Mouse (Mus musculus): ENCODE results near the gene Fam81a.

Fam81a gene

GRCm38 (mm10) chr9:70142460-70142859, at the start of gene Fam81a:
Fam81a (minus strand) TSS chr9:70142560.
- DNase-seq (ENCODE audit: low spot score) = no peak

- DNase-seq (ENCODE audit: low spot score) = no peak
Measured at GRCm38 (mm10) chr9:70182639-70183038, 40.3 kb upstream of the Fam81a start.

GRCm38 (mm10) chr9:70181719-70182118, 39.4 kb upstream of the Fam81a start:
- DNase-seq (ENCODE audit: low spot score) = no peak

DNA sequence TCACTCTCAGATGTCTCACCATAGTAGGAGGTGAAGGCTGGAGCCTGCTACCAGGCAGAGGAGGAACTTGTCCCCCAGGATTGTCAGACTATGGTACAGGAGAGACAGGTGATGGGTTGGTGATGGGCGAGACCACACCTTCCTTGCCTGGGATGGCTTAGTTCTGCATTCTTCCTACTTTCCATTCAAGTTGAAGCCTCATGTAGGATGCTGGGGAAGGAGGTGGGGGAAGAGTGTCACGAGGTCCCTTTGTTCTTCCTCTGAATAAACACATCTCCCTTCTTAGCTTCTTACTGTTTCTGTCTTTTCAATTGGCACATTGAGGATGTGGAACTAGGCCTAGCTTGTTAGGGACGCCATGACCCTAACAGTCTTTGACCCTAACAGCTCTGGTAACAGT, 33.9 kb upstream of the Fam81a start:
- no peak for DNase-seq (ENCODE audit: low spot score)

GRCm38 (mm10) chr9:70174896-70175295, 32.5 kb upstream of the Fam81a start:
- DNase-seq (ENCODE audit: low spot score) = no peak

DNA sequence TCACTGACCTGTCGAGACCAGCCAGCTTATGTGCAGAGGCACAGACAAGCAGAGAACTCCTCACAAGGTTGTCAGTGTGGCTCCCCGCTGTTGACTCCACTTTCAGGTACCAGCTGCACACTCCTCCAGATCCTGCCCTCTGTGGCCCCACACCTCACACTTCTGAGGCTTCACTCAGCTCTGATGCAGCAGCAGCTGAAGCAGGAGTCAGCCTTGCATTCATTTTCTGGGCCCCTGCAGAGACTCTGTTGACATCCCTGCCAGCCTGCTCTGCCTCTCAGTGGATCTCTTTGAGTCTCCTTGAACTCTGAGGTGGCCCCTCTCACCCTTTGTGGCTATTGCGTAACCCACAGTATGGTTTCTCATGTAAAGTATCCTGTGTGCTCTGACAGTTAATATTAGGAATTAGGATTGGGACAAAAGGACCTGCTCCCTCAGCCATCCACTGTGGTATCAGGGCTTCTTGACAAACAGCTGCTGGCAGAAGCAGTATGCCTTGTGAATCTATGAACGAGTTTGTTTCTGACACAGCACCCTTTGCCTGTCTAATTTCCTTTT, 32.0 kb upstream of the Fam81a start:
- DNase-seq (ENCODE audit: low spot score) = no peak

DNA sequence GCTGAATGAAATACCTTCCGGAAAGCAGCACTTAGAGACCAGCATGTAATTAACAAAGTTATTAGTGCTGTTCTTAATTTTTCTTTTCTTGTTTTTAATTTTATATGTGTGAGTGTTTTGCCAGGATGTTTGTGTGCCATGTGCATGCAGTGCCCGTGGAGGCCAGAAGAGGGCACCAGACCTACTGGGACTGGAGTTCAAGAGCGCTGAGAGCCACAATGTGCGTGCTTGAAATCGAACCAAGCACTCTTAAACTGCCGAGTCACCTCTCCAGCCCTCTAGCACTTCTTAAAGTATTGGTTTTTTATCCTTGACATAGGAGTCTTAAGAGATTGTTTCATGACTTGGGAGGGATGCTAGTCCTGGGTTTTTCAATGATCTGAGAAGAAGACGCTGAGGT, 26.6 kb upstream of the Fam81a start:
- DNase-seq (ENCODE audit: low spot score) = no peak

DNA sequence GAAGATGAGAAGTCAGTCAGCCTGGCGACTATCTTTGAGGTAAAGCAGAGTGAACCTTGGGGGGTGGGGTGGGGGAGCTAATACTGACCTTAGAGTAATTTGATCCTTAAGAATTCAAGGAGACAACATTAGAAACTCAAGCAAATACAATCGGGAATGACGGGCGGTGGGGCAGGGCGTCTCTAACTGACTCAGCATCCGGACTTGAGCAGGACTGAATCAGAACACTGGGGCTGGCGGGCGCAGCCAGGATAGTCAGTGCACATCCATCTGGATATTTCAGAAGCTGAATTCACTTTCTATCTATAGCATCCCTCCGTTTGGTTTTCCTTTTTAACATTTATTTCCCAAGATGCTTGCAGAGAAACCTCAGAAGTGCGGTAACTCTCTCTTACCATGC, 17.7 kb upstream of the Fam81a start:
- no peak for DNase-seq (ENCODE audit: low spot score)

- DNase-seq (ENCODE audit: low spot score) = no peak
Measured at GRCm38 (mm10) chr9:70147618-70148017, 5.3 kb upstream of the Fam81a start.

DNA sequence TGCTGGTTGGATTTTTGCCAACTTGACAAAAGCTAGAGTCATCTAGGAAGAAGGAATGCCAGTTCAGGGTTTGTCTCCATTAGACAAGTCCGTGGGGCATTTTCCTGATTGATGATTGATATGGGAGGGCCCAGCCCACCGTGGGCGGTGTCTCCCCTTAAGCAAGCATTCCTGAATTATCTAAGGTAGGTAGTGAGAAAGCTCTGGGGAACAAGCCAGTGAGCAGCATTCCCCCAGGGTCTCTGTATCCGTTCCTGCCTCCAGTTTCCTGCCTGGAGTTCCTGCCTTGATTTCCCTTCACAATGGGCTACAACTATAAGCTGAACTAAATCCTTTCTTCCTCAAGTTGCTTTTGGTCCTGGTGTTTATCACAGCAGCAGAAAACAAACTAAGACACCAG, 3.1 kb upstream of the Fam81a start:
- DNase-seq (ENCODE audit: low spot score) = no peak

GRCm38 (mm10) chr9:70143326-70143725, 966 bp upstream of the Fam81a start:
- no peak for DNase-seq (ENCODE audit: low spot score)

GRCm38 (mm10) chr9:70141885-70142326, 454 bp downstream of the Fam81a start:
- DNase-seq (ENCODE audit: low spot score) = no peak

- peak; percentile 25 for DNase-seq (ENCODE audit: low spot score)
Measured at GRCm38 (mm10) chr9:70140871-70141796, 1.2 kb downstream of the Fam81a start.

DNA sequence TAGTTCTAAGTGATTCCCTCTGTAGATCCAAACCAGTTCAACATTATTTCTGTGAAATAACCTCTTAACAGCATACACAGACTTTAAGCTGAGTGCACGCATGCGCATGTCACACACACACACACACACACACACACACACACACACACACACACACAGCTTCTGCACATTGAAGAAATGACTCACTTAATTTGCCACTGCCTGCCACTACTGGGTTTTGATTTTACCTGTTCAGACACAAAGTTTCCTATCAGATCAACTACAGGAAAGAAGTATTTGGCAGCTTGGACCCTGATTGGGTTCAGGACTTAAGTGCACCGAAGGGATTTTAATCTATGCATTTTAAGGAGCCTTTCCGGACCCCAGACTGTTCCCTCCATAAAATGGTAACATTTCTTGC, 2.0 kb downstream of the Fam81a start:
- DNase-seq (ENCODE audit: low spot score) = no peak

DNA sequence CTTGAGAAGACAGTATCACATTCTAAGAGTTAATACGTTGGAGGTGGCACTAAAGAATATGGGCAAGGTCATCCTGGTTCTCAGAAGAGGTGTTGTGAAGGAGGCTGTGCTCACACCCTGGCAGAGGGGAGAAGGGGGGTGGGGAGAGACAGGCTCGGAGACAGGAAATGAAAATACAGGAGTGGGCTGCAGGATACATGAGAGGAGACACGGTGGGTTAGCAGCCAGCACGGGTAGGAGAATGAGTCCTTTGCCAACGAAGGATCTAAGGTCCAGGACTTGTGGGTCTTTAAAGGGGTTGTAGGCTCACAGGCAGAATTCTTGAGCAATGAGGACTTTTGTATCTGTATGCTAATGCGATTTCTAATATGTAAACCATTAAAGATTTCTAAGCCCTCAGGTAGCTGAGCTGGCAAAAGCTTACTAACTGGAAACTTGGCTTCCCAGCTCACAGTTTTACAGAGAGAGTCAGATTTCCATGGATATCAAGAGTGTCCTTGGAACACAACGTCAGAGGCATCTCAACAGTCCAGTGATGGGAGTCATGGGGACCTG, 3.0 kb downstream of the Fam81a start:
- DNase-seq (ENCODE audit: low spot score) = no peak

DNA sequence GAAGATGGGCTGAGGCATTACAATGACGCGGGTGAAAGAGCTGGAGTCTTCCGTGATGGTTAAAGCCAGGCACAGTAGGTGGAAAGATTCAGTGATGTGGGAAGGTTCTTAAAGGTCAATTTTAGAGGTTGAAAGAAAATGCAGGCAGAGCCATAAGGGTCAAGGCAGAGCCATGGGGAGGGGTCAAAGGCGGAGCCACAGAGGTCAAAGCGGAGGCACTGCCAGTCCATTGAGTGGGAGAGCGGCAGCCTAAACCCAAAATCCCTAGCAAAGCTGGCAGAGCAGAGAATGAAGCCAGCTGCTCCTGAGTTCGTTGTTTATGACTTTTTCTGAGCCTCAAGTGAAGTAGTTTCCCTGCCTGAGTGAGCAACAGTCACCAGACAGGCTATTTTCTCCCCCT, 3.8 kb downstream of the Fam81a start:
- DNase-seq (ENCODE audit: low spot score) = no peak

DNA sequence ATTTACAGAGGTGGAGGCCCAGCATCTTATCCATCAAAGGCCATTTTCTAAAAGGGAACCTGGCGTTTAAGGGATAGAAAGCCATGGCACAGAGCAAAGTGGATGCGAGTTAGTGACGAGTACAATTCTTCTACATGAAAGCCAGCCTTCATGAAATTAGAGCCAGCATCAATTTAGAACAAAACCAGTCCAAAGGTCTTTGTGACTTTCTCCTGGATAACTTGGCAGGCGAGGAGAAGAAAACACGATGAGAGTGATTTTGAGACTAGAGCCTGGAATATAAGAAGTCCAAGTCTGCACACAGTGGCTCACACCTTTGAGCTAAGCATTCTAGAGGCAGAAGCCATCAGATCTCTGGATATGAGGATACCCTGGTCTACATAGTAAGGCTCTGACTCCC, 4.4 kb downstream of the Fam81a start:
- no peak for DNase-seq (ENCODE audit: low spot score)

DNA sequence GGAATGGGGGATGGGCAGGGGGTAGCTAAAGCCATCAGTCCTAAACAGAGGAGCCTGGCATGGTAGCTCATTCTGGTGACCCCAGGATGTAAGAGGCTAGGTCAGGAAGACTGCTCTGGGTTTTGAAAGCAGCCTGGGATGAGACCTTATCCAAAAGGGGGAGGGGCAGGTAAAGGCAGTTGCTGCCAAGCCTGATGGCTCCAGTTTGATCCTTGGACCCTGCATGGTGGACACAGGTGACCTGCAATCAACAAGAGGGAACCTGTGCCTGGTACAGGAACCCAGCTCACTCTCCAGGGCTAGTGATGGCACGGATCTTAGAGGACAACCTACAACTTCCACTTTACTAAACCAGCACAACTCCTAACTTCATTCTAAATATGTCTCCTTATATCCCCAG, 7.2 kb downstream of the Fam81a start:
- DNase-seq (ENCODE audit: low spot score) = no peak

- no peak for DNase-seq (ENCODE audit: low spot score)
Measured at GRCm38 (mm10) chr9:70134716-70135115, 7.6 kb downstream of the Fam81a start.

DNA sequence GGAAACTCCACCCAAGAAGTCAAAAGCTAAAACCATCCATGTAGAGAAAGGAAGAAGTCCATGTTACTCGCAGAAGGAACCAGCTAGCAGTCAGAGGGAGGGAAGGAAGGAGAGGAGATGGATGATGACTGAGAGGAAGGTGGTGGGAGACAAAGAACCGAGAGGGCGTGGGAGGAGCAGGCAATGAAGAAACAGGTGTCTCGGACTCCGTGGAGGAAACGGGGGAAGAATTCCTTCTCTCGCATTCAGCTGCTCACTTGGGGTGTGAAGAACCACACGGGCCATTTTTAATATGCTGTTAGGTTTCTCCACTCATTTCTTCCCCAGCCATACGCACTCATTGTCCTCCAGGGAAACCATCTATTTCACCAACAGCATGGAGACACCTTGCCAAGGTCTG, 8.1 kb downstream of the Fam81a start:
- DNase-seq (ENCODE audit: low spot score) = no peak

DNA sequence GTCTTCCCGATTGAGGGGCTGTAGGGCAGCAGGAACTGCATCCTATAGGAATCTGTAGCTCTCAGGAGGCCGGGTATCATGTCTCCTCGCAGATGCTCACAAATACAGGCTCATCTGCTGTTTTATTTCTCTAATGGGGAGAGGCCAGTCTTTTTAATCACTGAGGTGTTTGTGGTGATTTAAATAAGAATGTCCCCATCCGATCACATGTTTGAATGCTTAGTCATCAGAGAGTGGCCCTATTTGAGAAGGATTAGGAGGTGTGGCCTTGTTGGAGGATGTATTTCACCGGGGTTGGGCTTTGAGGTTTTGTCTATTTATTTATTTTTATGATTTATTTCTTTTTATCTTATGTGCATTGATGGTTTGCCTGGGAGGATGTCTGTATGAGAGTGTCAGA, 11.6 kb downstream of the Fam81a start:
- DNase-seq (ENCODE audit: low spot score) = no peak

DNA sequence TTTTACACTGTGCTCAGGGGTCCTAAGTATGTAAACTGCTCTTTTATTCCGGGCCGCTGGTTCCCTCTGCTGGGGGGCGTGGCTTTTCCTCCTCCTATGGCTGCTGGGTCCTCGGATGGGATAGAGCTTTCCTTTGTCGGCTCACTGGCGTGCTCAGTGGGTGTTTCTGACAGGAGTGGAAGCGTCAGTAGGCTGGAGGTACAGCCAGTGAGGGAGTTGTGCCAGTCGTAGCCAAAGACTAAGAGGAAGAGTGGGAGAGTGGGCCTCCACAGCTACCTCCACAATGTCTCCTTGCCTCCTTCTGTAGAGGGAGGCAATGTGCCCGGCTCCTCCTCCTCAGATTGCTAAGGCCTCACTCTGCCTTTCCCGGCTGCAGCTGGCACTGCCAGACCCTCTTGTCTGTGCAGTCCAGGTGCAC, 30.5 kb downstream of the Fam81a start:
- no peak for DNase-seq (ENCODE audit: low spot score)

DNA sequence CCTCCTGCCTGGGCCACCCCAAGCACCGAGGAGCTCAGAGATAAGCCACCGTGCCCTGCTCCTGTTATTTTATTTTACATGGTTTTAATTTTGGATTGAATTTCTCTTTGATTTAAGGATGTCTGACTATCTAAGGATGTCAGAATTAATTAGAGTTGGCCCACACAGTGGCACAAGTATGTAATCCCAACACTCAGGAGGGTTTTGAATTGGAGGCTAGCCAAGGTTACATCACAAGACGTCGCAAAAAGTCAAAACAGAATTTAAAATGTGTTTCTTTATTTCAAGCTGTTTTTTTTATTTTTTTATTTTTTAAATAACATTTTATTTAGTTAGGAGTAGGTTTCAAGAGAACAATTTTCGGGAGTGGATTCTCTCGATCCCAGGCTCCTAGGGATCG, 31.5 kb downstream of the Fam81a start:
- DNase-seq (ENCODE audit: low spot score) = no peak

Data from layer of hippocampus, adult 9-10 months (tissue).